Mouse (Mus musculus) cerebellum, adult 2 months (tissue): Measurements from ENCODE around the gene Apob.

Source experiments
- CTCF ChIP-seq: fragments of 200-500 bp; IDR thresholded peaks from 2 replicates; pipeline ENCODE4 v1.5.1; 2011; ENCODE audit warnings: low read depth, mild to moderate bottlenecking, control low read depth, low read length, moderate library complexity, borderline replicate concordance; ENCODE audit not compliant: insufficient read depth
- POLR2A ChIP-seq: fragments of 200-500 bp; IDR thresholded peaks from 2 replicates; pipeline ENCODE4 v1.6.1; 2011; ENCODE audit warnings: low read length, control low read depth, borderline replicate concordance; ENCODE audit not compliant: insufficient read depth

DNA sequence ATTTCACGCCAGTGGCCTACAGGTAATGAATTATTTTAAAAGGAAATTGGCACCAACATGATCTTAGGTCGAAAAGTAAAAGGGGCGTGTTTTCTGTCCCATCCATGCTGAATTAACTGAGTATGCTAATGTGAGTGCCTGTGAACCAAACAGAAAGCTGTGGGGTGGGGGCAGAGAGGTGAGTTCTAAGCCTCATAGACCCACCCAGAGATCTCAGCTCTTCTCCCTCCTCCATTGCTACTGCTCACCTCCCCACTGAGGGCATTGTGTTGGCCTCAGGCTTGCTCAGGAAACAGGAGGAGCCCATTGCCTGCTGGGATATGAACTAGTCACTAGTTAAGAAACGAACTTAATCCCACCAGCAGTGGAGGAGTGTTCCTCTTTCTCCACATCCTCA is 54.9 kb downstream of the Apob start:
- TF ChIP-seq CTCF (no peak), POLR2A (no peak)
